Mouse (Mus musculus) bone marrow, adult 2 months (tissue): ENCODE data around the gene Rpl10-ps3. TPM values are rescaled to one million over a fixed set of nuclear protein-coding genes. Genes with fewer than 3 reads are reported as not detected.

Experiments
- H3K27ac ChIP-seq: fragments of 200-500 bp; 2 replicates; pipeline ENCODE4 v1.5.1; 2012; ENCODE audit warnings: low read depth, mild to moderate bottlenecking, control low read depth, inconsistent platforms, low read length; ENCODE audit not compliant: control insufficient read depth, poor library complexity, insufficient read depth
- H3K4me1 ChIP-seq: fragments of 200-500 bp; 2 replicates; pipeline ENCODE4 v1.6.1; 2011; ENCODE audit warnings: low read length; ENCODE audit not compliant: control insufficient read depth, insufficient read depth
- H3K4me3 ChIP-seq: fragments of 200-500 bp; replicated peaks from 2 replicates; pipeline ENCODE3; 2011; ENCODE audit warnings: mild to moderate bottlenecking, low read depth, low read length, control low read depth; ENCODE audit not compliant: control insufficient read depth
- CTCF ChIP-seq: fragments of 200-500 bp; IDR thresholded peaks from 2 replicates; pipeline ENCODE4 v1.5.1; 2011; ENCODE audit warnings: low read length, control low read depth; ENCODE audit not compliant: control insufficient read depth, insufficient read depth
- POLR2A ChIP-seq: fragments of 200-500 bp; IDR thresholded peaks from 2 replicates; pipeline ENCODE4 v1.6.1; 2011; ENCODE audit warnings: low read depth, mild to moderate bottlenecking, control low read depth, low read length, borderline replicate concordance; ENCODE audit not compliant: control insufficient read depth
- WGBS: fragments of 180-500 bp; shearing (Covaris S2); methylation state at CpG from one replicate; pipeline ENCODE4 v1.1.7; 2018; 5-methylcytosine and 5-hydroxymethylcytosine counted together
- polyA plus RNA-seq: library from polyadenylated mRNA; stranded (reverse); fragments of >200 nt; gene quantifications from 2 replicates; pipeline ENCODE4 v1.2.4, GENCODE M21; 2011; ENCODE audit warnings: low replicate concordance; ENCODE audit not compliant: missing spikeins, insufficient read depth, insufficient read length

Rpl10-ps3 gene
- polyA plus RNA-seq, 1 experiment = 982 TPM

DNA sequence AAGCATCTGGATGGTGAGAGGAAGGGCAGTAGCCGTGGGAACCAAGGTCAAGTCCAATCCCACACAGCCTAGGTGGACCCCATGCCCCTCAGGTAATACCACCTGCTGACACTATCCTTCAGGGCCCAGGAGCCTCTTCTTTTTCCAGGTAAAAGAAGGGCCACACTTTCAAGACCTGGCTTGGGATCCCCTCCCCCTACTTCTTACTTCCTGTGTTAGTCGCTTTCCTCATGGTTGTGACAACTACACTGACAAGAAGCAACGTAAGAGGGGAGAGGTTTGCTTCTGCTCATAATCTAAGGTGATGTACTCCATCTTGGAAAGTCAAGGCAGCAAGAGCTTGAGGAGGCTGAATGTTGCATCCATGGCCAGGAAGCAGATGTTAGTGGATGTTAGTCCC is 15.6 kb upstream of the Rpl10-ps3 start:
- WGBS = 34% methylated on average over 3 of the region's 3 CpGs
- Histone ChIP-seq H3K4me3 (no peak overlapping the region), H3K4me1 (peaks cover 4% of the 10 kb centered on the region)

DNA sequence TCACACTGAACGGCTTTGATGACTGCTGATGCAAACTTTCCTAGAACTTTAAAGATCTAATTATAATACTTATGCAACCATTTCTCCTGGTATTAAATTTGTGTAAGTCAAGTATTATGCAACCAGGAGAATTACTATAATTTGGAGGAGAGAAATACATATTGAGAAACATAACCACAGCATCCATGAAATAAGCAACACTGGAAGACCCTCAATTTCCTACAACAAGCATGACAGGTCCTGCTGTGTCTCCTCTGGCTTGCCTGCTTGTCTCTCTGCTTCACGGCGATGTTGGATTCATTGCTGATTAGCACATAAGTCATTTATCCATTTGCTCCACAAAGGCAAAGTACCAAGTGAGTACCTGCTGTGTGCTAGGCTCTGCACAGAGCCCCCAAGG is 12.6 kb upstream of the Rpl10-ps3 start:
- no peak for TF ChIP-seq CTCF
- no peak for TF ChIP-seq POLR2A
- peaks cover 2% of the 10 kb centered on the region for H3K4me1 ChIP-seq
- 44% methylated on average over 3 of the region's 3 CpGs for WGBS

More for the DNA sequence above, 15.6 kb upstream of the Rpl10-ps3 start:
- no peak overlapping the region for H3K27ac ChIP-seq
- TF ChIP-seq POLR2A = no peak
- no peak for TF ChIP-seq CTCF

DNA sequence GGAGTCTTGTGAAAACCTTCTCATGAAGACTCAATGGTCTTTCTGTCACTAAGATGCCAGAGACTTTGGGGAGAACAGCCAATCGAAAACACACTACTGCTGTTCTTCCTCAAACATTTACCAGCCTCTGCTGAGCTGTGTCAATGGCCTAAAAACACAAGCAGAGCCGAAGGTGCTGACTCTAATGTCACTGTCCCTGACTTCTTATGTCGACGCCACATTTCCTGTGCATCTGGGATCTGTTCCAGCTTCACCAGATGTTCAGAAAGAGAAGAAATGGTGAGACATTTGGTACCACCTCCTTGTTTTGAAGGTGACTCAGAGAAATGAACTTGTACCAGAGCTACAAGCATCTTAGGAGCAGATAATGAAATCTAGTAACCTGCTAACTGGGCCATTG is 7.0 kb upstream of the Rpl10-ps3 start:
- WGBS = 3% methylated on average over 4 of the region's 4 CpGs
- H3K27ac ChIP-seq = no peak overlapping the region
- no peak for TF ChIP-seq POLR2A
- TF ChIP-seq CTCF = no peak
- no peaks in the 10 kb centered on the region for H3K4me1 ChIP-seq
- H3K4me3 ChIP-seq = no peak overlapping the region

More for the DNA sequence above, 12.6 kb upstream of the Rpl10-ps3 start:
- H3K4me3 ChIP-seq = no peak overlapping the region
- H3K27ac ChIP-seq = no peak overlapping the region

DNA sequence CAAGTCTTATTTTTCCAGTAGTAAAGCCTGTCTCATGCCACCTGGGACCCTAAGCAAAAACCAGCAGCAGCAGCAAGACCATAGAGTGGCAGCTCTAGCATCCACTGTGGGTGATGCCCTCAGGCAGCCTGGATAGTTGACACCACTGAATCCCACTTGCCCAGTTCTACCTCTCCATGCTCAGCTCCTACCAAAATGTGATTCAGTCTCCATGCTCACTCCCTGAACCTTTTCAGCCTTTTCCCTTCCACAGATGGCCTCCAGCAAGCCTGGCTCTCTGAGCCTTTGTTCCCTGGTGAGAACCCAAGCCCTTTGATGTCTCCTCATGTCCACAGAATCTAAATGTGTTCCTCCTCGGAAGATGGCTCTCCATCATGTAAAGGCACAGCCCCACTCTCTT is 5.8 kb upstream of the Rpl10-ps3 start:
- Histone ChIP-seq H3K4me1 (no peaks in the 10 kb centered on the region), H3K4me3 (no peak overlapping the region), H3K27ac (no peak overlapping the region)
- TF ChIP-seq CTCF (no peak), POLR2A (no peak)
- WGBS = 72% methylated on average over 1 of the region's 1 CpGs

DNA sequence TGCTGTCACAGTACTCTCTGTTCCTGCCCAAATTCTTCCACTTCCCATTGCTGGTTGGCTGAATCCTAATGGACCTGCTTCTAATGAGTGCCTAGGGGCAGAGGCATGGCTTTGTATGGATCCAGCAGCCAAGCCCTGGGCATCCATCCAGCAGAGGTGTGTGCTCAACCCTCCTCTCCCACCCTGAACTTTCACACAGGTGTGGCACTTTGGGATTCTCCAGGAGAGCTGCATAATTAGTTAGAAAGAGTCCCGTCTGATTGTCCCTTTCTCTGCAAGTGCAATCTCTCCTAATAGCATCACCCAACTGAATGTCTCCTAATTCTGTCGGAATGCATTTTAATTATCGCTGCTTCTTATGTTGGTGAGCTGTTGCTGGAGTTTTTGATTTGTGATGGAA is 4.4 kb upstream of the Rpl10-ps3 start:
- no peak overlapping the region for H3K27ac ChIP-seq
- TF ChIP-seq POLR2A (no peak), CTCF (no peak)
- 67% methylated on average over 3 of the region's 3 CpGs for WGBS
- H3K4me1 ChIP-seq = no peaks in the 10 kb centered on the region
- no peak overlapping the region for H3K4me3 ChIP-seq

DNA sequence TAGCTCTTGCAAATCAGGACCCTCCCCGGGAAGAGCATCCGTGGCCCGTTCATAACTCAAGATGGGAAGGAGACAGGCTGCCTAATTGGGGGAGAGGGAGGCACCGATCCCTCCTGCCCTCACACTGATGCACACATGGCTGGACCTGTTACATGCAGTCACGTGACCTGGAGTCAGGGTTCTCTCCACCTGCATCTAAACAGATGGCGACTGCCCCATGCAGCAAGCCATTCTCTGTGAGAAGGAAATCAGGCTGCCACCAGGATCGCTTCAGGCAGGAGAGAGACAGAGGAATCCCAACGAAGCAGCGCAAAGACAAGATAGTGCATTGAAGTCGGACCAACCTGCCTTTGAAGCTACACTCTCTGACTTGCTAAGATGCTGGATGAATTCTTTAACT is 3.5 kb upstream of the Rpl10-ps3 start:
- no peak overlapping the region for H3K4me3 ChIP-seq
- WGBS = 85% methylated on average over 10 of the region's 10 CpGs
- TF ChIP-seq POLR2A (no peak), CTCF (no peak)
- no peaks in the 10 kb centered on the region for H3K4me1 ChIP-seq
- no peak overlapping the region for H3K27ac ChIP-seq

DNA sequence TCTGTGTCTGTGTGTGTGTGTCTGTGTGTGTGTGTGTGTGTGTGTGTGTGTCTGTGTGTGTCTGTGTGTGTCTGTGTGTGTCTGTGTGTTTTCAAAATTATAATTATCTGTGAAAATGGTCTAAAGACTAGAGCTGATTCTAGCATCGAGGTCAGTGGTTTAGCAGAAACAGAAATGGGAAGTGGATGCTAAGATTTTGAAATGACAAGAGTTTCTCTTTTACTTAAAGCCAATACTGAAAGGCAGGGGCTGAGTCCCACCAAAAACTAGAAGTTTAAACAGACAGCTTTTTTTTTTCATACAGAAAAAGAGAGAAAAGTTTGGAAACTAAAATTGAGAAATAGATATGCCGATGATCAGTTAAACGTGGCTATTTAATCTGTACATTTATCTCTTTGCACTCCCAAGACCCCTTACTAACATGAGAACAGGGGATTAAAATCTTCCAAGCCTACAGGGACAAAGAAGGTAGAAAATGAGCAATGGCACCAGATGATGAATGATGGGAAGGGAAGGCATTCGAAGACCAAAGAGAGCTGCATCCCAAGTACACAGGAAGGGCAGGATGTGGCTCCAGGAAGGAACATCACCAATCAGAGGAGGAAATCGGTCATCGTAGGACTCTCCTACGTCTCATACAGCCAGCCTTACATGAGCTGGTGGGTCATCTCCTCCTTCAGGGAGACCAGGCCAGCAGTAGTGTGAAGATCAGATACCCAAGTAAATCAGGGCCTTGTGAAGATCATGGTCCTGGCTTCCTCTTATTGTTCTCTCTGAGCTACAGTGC is 9.0 kb downstream of the Rpl10-ps3 start:
- no peak overlapping the region for H3K4me3 ChIP-seq
- TF ChIP-seq POLR2A (no peak), CTCF (no peak)
- peaks cover 1% of the 10 kb centered on the region; the same call in 1 of the 2 replicates for H3K4me1 ChIP-seq
- H3K27ac ChIP-seq = no peak overlapping the region
- 24% methylated on average over 7 of the region's 7 CpGs for WGBS

DNA sequence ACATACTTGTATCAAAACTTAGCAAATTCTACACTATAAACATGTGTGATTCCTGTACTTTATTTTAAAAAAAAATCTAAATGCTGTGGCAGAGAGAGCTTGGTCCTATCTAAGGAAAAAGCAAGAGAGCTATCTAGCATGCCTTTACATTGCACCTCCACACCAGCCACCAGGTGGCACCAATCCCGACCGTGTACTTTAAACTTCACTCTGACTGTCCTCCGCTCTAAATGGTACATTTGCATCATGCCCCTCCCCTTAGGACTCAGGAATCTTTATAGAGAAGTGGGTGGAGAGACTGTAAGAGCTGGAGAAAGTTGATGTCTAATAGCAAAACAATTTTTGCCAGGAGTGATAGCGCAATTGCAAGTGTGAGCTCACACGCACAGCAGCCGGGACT is 11.4 kb downstream of the Rpl10-ps3 start:
- peak; percentile 74 for TF ChIP-seq CTCF
- no peak for TF ChIP-seq POLR2A
- Histone ChIP-seq H3K4me3 (no peak overlapping the region), H3K4me1 (peaks cover 1% of the 10 kb centered on the region; the same call in 1 of the 2 replicates), H3K27ac (no peak overlapping the region)
- whole genome bisulfite sequencing = 24% methylated on average over 6 of the region's 6 CpGs
